Mouse (Mus musculus): Measurements from ENCODE around the gene Golph3. TPM values are rescaled to one million over a fixed set of nuclear protein-coding genes. Genes with fewer than 3 reads are reported as not detected.

The Golph3 gene
- polyA plus RNA-seq, 1 experiment = 118 TPM

DNA sequence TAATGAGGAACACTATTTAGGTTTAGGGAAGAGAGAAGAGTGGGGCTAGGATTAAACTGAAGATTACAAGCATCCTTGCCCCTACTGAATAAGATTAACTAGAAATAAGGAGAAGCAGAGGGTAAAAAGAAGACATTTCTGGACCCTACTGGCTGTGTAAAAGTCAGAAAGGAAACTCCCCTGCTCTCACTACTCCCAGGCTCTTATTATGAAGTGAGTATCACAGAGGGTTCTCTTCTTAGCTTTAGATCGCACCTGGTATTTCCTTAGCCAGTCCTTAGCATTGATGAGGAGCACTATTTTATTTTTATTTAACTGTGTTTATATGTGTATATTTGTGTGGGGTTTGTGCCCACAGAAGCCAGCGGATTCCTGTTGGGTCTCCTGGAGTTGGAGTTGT is 25.0 kb upstream of the Golph3 start:
- no peak overlapping the region for H3K4me3 ChIP-seq (ENCODE audit: insufficient read depth, low read length)
- H3K4me1 ChIP-seq (ENCODE audit: control insufficient read depth, insufficient read depth, low read length) = no peaks in the 10 kb centered on the region
- TF ChIP-seq CTCF (IDR thresholded peaks at IDR 0.05; ENCODE audit: borderline replicate concordance, insufficient read depth, low read length) (no peak), POLR2A (IDR thresholded peaks at IDR 0.05; ENCODE audit: low read depth, low read length) (no peak)
- H3K27ac ChIP-seq (ENCODE audit: insufficient read depth, low read length) = no peak overlapping the region

- no peaks in the 10 kb centered on the region for H3K4me1 ChIP-seq (ENCODE audit: control insufficient read depth, insufficient read depth, low read length)
- TF ChIP-seq CTCF (IDR thresholded peaks at IDR 0.05; ENCODE audit: borderline replicate concordance, insufficient read depth, low read length) (no peak), POLR2A (IDR thresholded peaks at IDR 0.05; ENCODE audit: low read depth, low read length) (no peak)
- H3K27ac ChIP-seq (ENCODE audit: insufficient read depth, low read length) = no peak overlapping the region
- no peak overlapping the region for H3K4me3 ChIP-seq (ENCODE audit: insufficient read depth, low read length)
Measured at GRCm38 (mm10) chr15:12298231-12298737, 23.0 kb upstream of the Golph3 start.

GRCm38 (mm10) chr15:12301771-12302170 is 19.5 kb upstream of the Golph3 start:
- peaks cover 5% of the 10 kb centered on the region; the same call in 1 of the 2 replicates for H3K4me1 ChIP-seq (ENCODE audit: control insufficient read depth, insufficient read depth, low read length)
- TF ChIP-seq CTCF (IDR thresholded peaks at IDR 0.05; ENCODE audit: borderline replicate concordance, insufficient read depth, low read length) = no peak
- no peak for TF ChIP-seq POLR2A (IDR thresholded peaks at IDR 0.05; ENCODE audit: low read depth, low read length)

GRCm38 (mm10) chr15:12306188-12307071 is 14.8 kb upstream of the Golph3 start:
- Histone ChIP-seq H3K4me3 (ENCODE audit: insufficient read depth, low read length) (no peak overlapping the region), H3K4me1 (ENCODE audit: control insufficient read depth, insufficient read depth, low read length) (peaks cover 5% of the 10 kb centered on the region; the same call in 1 of the 2 replicates), H3K27ac (ENCODE audit: insufficient read depth, low read length) (no peak overlapping the region)
- TF ChIP-seq POLR2A (IDR thresholded peaks at IDR 0.05; ENCODE audit: low read depth, low read length) = no peak
- TF ChIP-seq CTCF (IDR thresholded peaks at IDR 0.05; ENCODE audit: borderline replicate concordance, insufficient read depth, low read length) = no peak

More at GRCm38 (mm10) chr15:12301771-12302170, 19.5 kb upstream of the Golph3 start:
- no peak overlapping the region for H3K4me3 ChIP-seq (ENCODE audit: insufficient read depth, low read length)
- no peak overlapping the region for H3K27ac ChIP-seq (ENCODE audit: insufficient read depth, low read length)

GRCm38 (mm10) chr15:12307114-12307513 is 14.1 kb upstream of the Golph3 start:
- peaks cover 5% of the 10 kb centered on the region; the same call in 1 of the 2 replicates for H3K4me1 ChIP-seq (ENCODE audit: control insufficient read depth, insufficient read depth, low read length)
- H3K27ac ChIP-seq (ENCODE audit: insufficient read depth, low read length) = no peak overlapping the region
- TF ChIP-seq CTCF (IDR thresholded peaks at IDR 0.05; ENCODE audit: borderline replicate concordance, insufficient read depth, low read length) = no peak
- no peak for TF ChIP-seq POLR2A (IDR thresholded peaks at IDR 0.05; ENCODE audit: low read depth, low read length)
- H3K4me3 ChIP-seq (ENCODE audit: insufficient read depth, low read length) = no peak overlapping the region

- no peak for TF ChIP-seq CTCF (IDR thresholded peaks at IDR 0.05; ENCODE audit: borderline replicate concordance, insufficient read depth, low read length)
- TF ChIP-seq POLR2A (IDR thresholded peaks at IDR 0.05; ENCODE audit: low read depth, low read length) = no peak
- H3K27ac ChIP-seq (ENCODE audit: insufficient read depth, low read length) = no peak overlapping the region
- peaks cover 5% of the 10 kb centered on the region; the same call in 1 of the 2 replicates for H3K4me1 ChIP-seq (ENCODE audit: control insufficient read depth, insufficient read depth, low read length)
- H3K4me3 ChIP-seq (ENCODE audit: insufficient read depth, low read length) = no peak overlapping the region
Measured at GRCm38 (mm10) chr15:12308539-12308938, 12.7 kb upstream of the Golph3 start.

GRCm38 (mm10) chr15:12310676-12311075 is 10.6 kb upstream of the Golph3 start:
- no peak overlapping the region for H3K4me3 ChIP-seq (ENCODE audit: insufficient read depth, low read length)
- TF ChIP-seq POLR2A (IDR thresholded peaks at IDR 0.05; ENCODE audit: low read depth, low read length) = no peak
- H3K4me1 ChIP-seq (ENCODE audit: control insufficient read depth, insufficient read depth, low read length) = peaks cover 5% of the 10 kb centered on the region; the same call in 1 of the 2 replicates
- H3K27ac ChIP-seq (ENCODE audit: insufficient read depth, low read length) = no peak overlapping the region

GRCm38 (mm10) chr15:12311465-12311864 is 9.8 kb upstream of the Golph3 start:
- no peak for TF ChIP-seq CTCF (IDR thresholded peaks at IDR 0.05; ENCODE audit: borderline replicate concordance, insufficient read depth, low read length)
- H3K4me1 ChIP-seq (ENCODE audit: control insufficient read depth, insufficient read depth, low read length) = peaks cover 2% of the 10 kb centered on the region; the same call in 1 of the 2 replicates
- H3K27ac ChIP-seq (ENCODE audit: insufficient read depth, low read length) = no peak overlapping the region
- no peak overlapping the region for H3K4me3 ChIP-seq (ENCODE audit: insufficient read depth, low read length)

DNA sequence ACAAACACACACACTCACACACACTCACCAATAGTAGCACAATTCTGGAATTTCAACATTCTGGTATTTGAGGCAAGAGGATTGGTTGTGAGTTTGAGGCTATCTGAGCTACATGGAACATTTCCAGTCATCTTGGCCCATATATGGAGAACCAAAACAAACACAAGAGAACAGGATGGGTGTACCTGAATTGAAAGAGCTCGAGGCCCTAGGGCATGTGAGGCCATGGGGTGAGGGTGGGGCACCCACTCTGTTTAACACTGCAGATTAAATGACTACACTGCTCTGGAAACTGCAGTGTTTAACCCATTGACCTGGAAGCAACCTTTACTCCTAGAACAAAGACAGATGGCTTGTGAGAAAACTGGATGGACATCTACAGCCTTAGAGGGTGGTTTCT is 8.0 kb upstream of the Golph3 start:
- H3K4me3 ChIP-seq (ENCODE audit: insufficient read depth, low read length) = no peak overlapping the region
- TF ChIP-seq POLR2A (IDR thresholded peaks at IDR 0.05; ENCODE audit: low read depth, low read length) (no peak), CTCF (IDR thresholded peaks at IDR 0.05; ENCODE audit: borderline replicate concordance, insufficient read depth, low read length) (no peak)

GRCm38 (mm10) chr15:12314584-12314983 is 6.7 kb upstream of the Golph3 start:
- Histone ChIP-seq H3K4me3 (ENCODE audit: insufficient read depth, low read length) (no peak overlapping the region), H3K27ac (ENCODE audit: insufficient read depth, low read length) (no peak overlapping the region), H3K4me1 (ENCODE audit: control insufficient read depth, insufficient read depth, low read length) (no peaks in the 10 kb centered on the region)
- no peak for TF ChIP-seq CTCF (IDR thresholded peaks at IDR 0.05; ENCODE audit: borderline replicate concordance, insufficient read depth, low read length)
- no peak for TF ChIP-seq POLR2A (IDR thresholded peaks at IDR 0.05; ENCODE audit: low read depth, low read length)

More for the DNA sequence above, 8.0 kb upstream of the Golph3 start:
- Histone ChIP-seq H3K27ac (ENCODE audit: insufficient read depth, low read length) (no peak overlapping the region), H3K4me1 (ENCODE audit: control insufficient read depth, insufficient read depth, low read length) (no peaks in the 10 kb centered on the region)
